Mouse (Mus musculus): ENCODE results near the gene Ttc30a2. TPM values are rescaled to one million over a fixed set of nuclear protein-coding genes. Genes with fewer than 3 reads are reported as not detected.
"Not testable (repeated sequence)": the region's sequence is repeated elsewhere in the genome, so short reads cannot be mapped to it uniquely, and the experiment has no call there.

Gene Ttc30a2
- total RNA-seq, 2 experiments from 2014 or later, result 0.35 TPM; not detected in 1

DNA sequence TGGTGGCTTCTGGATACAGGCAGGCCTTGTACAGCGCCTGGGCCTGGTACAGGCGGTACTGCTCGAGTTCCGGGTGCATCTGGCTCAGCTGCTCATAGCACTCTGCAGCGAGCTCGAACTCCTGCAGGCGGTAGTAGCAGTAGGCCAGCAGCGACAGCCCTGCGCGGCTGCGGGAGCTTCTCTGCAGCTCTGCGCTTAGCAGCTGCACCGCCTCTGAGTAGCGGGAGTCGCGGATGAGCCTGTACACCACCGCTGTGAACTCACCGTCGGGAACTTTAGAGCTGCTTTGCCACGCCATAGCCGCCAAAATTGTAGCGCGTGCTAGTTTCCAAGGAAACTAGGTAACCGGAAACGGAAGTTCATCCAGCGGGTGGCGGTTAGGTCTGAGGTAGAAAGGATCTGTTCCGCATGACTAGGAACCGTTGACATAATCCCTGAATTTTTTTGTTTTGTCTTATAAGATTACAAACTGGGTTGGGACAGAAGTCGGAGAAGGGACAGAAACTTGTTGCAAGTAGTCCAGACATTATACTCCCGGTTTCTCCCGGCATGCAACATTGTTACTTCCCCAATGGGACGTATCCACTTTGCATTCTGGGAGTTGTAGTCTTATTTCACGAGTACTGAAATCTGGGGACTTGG, 3.6 kb upstream of the Ttc30a2 start, which contains the start of gene Ttc30a1:
Gene Ttc30a1 (minus strand): TSS at position 528 of the 642 bp plus-strand sequence.
- peak; percentile 77 to 88 for DNase-seq (ENCODE audit: low spot score in 2 of 2)

DNA sequence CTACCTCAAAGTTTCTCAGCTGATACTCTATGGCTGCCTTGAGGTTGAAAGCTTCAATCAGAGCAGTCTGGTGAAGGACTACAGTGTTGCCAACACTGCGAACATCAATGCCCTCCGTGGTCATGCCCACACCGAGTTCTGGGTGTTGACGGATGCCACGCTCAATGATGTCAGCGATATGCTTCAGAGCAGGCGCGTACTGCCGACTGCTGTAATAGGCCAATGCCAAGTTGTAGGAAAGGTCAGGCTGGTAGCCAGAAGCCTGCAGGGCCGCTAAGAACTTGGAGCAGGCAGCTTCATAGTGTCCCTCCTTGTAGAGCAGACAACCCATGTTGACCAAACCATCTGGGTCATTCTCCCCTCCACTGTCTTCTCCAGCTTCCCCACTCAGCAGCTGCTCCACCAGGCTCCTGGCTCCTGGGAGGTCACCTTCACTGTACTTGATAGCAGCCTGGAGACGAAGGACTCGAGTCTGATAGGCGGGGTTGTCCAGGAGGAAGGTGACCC, 3.0 kb upstream of the Ttc30a2 start:
- not testable (repeated sequence) for DNase-seq (ENCODE audit: low spot score in 2 of 2)

DNA sequence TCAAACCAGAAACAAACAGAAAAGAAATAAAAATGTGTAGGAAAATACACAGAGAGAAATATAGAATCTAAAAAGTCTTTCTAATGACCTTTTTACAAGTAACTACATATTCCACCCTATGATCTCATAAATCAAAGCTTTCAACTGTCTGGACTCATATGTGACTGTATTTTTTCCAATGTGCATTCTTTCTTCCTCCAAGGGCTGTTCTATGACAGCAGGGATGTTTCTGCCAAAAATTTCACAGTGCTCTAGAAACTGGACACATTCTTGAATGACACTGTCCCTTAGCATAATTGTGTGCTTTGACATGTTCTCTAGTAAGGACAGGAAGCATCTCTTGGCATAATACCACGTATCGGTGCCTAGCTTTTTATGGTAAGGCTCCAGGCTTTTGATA, 1.9 kb downstream of the Ttc30a2 start:
- DNase-seq (ENCODE audit: low spot score in 2 of 2), result not testable (repeated sequence)

DNA sequence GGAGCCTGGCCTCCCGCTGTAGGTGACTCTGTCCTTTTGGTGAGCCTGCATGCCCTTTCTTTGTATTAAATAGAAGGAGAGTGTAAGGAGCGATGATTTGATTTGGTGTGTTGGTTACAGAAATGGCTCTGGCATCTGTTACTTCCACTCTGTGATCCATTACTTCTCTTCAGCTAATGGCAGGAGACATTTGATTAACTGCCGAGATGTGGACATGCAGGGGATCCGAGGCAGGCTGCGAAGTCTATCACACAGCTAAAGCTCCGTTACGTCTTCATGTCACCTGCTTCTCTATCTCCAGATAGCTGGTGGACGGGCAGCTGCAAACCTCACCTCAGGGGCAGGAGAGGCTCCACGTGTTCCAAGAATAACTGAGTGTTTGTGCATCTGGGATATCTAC, 3.8 kb downstream of the Ttc30a2 start:
- DNase-seq (ENCODE audit: low spot score in 2 of 2), result no peak

DNA sequence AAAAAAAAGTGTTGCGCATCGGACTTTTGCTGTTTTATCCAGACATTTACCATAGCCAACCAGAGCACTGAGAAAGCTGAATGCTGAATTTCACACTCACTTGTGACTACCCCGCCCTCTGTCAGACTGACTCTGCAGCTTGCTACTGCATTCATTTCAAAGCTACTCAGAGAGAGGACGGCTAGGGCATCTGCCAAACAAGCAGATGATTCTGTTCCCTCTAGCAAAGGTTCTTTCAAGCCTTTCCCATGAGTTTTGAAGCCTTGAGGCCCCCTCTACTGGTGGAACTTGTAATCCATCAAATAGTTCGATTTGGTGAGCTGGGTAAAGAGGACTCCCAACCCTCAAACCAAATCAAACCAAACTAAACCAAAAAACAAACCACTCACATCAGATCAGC, 13.0 kb downstream of the Ttc30a2 start:
- peak; percentile 77 to 90 for DNase-seq (ENCODE audit: low spot score in 2 of 2)

DNA sequence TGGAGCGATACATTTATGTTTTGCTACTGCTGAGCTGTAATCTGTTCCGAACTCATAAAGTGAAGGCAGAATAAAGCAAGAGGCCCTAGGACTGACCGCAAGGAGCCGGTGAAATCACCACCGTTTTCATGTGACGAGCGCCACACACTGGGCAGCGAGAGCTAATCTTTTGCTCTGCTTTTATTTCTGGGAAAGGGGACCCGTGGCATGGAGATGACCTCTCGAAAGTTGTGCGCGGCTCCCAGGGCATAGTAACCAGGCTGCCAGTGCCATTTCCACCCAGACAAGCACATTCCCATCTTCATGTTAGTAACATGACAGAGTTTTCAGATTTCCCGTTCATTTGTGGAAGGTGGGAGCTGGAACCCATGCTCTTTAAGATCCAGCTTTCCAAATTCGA, 13.5 kb downstream of the Ttc30a2 start:
- peak in 1 of 2 experiments; percentile 48 for DNase-seq (ENCODE audit: low spot score in 2 of 2)

DNA sequence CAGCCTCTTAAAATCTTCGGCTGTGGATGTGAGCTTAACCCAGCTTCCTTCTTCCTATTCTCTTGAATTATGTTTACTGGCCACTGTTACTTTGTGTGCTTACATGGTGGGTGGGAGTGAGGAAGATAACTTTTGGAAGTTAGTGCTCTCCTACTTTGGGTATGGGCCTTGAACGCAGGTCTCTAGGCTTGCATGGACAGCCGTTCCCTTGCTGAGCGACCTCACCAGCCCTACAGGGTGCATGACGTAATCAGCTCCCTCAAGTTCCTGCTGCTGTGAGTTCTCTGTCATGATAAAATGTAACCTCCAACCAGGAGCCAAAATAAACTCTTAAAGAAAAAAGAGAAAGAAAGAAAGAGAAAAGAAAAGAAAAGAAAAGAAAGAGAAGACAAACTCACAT, 13.9 kb downstream of the Ttc30a2 start:
- DNase-seq (ENCODE audit: low spot score in 2 of 2), result no peak

DNA sequence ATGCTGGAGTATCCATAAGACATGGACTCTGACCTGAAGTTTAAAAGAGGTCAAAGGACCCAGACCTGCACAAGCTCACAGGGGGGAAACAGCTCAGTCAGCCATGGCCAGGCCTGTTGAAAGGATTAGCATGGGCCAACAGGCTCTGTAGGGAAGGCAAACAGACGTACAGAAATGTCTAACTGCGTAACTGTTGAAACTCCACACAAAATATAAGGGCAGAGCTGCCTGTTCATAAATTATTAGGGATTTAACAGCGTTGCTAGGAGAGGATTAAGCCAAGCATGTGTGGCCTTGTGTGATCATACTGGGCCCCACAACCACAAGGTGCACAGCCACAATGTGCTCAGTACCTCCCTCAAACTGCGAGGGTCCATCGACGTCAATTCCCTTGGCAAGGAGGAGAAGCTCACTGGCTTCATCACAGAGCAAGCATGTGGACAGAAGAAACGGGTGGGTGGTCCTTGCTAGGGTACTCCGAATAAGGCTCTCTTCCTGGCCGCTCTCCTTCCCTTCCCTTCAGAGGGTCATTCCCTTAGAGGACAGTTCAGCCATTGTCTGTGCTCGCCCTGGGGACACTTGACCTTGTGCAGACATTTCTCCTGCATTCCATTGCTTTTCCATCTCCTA, 14.6 kb downstream of the Ttc30a2 start:
- no peak for DNase-seq (ENCODE audit: low spot score in 2 of 2)

DNA sequence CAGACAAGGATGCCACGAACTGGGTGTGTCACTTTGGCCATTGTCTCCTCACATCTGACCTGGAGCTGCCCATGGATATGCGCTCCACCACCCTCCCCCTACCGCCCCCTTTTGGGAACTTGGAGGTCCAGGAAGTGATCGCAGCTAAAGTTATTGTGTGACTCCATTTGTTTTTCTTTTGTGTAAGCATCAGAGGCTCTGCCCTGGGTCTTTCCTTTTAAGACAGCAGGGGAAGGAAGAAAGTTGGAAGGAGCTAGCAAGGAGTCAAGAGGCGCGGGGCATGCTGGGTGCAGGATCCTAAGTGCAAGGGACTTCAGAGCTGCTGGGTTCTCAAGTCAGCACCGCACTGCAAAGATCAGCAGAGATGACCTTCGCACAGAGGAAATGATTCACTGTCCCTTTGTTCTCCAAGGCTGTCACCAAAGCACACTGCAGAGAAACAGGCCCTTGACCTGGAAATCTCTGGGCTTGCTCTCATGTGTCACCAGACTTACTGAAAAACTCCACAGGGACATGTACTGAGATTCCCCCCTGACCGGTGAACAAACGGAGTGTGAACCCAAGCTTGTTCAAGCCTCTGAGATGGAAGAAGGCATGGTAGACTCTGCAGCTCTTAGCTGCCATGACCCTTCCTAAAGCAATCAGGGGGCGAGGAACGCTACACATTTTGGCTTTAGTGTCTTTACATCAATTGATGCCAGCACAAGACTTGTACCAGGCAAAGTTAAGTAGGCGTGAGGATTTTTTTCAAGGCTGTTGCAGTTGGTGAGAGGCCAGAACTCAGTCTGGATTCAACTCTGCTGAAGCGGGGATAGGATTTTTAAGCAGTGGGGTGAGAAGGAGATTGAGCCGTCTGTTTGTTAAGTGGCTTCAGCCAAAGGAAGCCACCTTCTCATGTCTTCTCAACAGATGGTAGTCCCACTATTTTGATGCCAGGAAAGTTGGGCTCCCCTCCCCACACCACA, 17.3 kb downstream of the Ttc30a2 start:
- peak; percentile 22 to 28 for DNase-seq (ENCODE audit: low spot score in 2 of 2)

DNA sequence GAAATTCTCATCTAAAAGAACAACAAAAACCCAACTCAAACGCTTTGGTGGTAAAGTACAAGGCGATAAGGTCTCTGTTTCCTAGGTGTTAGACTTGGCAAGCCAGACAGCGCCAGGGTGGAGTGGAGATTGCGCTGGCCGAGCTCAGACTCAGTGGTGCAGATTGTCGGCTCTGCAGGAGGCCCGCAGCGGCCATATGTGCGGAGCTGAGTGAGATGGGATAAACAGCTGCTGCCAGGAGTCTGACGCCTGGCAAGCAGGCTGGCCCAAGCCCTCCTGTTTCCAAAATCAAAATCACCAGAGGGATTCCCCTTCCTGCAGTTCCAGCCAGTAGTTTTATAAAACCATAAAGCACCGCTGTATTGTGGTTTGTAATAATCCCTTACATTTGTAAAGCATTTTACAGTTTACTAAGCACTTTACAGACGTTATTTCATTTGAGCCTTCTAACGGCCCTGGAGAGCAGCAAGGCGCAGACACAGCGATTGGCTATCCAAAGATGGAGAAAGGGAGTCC, 18.1 kb downstream of the Ttc30a2 start:
- DNase-seq (ENCODE audit: low spot score in 2 of 2), result peak in 1 of 2 experiments; percentile 14

DNA sequence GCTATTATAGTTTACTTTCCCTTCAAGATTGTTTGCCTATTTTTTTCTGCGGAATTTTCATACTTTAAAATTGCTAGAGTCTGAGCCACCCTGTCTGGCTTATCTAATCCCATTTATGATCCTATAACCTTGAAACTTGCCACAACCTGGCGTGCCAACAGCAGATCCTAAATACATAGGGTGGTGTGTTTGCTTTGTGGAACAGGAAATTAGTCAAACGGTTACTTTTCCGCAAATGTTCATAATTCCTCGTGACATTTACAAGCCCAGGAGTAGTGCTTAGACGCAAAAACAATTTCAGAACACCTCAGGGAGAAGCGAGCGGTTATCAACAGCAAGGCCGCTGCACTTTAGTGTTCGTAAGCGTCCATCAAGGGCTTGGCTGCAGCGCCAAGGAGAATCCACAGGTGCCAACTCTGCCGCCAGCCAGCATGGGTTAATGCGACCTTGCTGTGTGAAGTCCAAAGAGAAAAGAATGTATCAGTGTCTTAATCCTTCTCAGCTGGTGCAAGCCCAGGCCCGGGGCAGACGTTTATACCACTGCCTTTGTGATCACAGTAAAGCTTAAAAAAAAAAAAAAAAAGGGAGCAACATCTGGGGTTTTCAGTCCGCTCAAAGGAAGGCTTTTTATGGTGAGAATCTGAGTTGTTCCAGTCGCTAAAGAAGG, 18.7 kb downstream of the Ttc30a2 start:
- DNase-seq (ENCODE audit: low spot score in 2 of 2), result no peak

DNA sequence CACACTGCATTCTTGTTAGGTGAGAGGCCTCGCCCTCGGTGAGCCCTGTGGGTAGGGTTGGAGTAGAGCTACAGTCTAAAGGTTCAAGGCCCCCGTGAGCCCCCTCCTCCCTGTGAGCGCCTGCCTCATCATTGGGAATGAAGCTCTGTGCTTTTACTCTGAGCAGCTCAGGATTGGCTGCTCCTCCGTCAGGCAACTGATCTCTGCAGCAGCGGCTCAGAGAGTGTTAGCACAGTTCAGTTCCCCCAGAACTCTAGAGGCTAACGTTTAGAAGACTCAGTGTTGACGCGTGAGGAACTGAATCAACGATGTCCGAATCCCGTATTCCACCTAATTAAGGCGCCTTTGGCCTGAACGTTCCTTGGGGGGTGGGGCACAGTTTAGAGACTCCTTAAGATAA, 22.3 kb downstream of the Ttc30a2 start:
- DNase-seq (ENCODE audit: low spot score in 2 of 2), result no peak

DNA sequence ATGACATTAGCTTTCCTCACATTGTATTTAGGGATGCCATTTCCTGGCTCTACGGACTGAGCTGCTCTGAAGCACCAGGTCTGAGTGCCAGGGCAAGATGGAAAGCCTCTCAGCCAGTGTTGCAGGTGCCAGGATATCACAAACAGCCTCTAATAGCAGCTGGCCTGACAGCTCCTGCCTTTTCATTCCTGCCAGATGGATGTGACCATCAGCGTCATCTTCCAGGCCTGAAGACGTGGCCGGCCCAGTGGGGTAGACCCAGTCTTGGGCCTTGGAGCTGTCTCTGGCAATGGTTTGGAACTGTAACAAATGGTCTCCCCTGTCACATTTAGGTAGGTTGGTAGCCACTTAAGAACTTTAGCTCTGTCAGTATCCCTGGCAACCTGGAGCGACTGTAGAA, 24.6 kb downstream of the Ttc30a2 start:
- DNase-seq (ENCODE audit: low spot score in 2 of 2), result no peak

DNA sequence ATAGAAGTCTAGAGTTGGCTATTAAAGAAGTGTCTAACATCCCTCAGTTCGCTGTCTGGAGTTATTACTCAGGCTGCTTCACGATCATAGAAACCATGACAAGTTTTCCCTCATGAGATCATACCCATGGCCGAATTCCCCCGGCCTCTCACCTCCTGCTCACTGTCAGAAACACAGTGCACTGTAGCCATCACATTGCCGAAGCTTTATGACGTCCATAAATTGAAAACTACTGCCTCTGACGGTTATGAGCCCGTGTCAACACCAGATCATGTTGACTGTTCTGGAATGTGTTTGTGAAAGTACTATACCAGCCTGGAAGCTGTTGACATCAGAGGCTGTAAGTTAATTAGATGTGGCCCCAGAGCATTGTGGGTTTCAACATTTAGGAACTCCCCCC, 27.3 kb downstream of the Ttc30a2 start:
- no peak for DNase-seq (ENCODE audit: low spot score in 2 of 2)

DNA sequence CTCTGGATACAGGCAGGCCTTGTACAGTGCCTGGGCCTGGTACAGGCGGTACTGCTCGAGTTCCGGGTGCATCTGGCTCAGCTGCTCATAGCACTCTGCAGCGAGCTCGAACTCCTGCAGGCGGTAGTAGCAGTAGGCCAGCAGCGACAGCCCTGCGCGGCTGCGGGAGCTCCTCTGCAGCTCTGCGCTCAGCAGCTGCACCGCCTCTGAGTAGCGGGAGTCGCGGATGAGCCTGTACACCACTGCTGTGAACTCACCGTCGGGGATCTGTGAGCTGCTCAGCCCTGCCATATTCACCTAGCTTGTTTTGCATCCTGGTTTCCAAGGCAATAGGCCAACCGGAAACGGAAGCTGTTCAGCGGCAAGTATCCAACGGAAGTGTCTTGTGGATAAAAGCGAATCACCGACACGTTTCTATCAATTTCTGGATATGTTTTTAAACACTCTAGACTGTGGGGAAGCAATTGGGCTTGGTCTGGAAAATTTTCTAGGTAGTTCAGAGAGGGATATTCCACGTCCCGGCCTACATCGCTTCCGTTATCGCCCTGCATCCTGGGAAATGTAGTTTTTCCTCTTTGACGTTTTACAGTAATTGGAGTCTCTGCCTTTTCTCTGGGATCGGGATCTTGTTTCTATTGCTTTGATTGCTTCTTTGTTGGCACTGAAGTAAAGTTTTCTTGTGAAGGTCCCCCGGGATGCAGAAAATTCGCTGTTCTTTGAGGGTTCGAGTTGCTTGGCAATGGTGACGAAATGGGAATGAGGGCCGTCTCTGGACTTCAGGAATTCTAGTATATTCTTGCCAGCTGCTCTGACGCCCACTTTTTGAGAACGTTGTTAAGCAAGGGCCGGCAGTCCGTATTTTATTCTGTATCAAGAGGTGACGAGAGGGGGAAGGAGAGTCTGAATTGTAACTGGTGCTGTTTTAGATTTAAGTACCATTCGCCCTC, 39.6 kb downstream of the Ttc30a2 start, which contains the start of gene Ttc30b:
Gene Ttc30b (minus strand): TSS at position 469 of the 947 bp plus-strand sequence.
- DNase-seq (ENCODE audit: low spot score in 2 of 2), result peak; percentile 69 to 86

DNA sequence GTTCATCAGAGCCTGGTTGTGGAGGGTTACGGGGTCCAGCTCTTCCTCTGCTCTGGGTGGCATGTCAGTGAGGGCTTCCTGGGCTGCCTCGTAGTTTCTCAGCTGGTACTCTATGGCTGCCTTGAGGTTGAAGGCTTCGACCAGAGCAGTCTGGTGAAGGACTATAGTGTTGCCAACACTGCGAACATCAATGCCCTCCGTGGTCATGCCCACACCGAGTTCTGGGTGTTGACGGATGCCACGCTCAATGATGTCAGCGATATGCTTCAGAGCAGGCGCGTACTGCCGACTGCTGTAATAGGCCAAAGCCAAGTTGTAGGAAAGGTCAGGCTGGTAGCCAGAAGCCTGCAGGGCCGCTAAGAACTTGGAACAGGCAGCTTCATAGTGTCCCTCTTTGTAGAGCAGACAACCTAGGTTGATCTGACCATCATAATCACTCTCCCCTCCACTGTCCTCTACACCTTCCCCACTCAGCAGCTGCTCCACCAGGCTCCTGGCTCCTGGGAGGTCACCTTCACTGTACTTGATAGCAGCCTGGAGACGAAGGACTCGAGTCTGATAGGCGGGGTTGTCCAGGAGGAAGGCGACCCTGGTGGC, 40.4 kb downstream of the Ttc30a2 start:
- DNase-seq (ENCODE audit: low spot score in 2 of 2), result not testable (repeated sequence)

DNA sequence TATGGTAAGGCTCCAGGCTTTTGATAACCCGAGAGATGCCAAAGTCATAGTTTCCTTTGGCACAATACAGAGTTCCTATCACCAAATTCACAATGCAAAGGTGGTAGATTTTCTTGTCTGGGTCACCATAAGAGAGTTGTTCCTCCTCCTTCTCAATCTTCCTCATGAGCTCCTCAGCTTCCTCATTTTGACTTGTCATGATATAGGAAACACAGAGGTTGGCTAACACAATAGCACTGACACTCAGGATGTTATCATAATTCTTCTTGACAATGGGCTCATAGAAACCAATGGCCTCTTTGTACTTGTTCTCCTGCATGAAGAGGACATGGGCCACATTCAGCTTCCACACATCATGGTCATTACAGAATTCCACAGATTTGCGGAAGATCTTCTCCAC, 41.3 kb downstream of the Ttc30a2 start:
- not testable (repeated sequence) for DNase-seq (ENCODE audit: low spot score in 2 of 2)

DNA sequence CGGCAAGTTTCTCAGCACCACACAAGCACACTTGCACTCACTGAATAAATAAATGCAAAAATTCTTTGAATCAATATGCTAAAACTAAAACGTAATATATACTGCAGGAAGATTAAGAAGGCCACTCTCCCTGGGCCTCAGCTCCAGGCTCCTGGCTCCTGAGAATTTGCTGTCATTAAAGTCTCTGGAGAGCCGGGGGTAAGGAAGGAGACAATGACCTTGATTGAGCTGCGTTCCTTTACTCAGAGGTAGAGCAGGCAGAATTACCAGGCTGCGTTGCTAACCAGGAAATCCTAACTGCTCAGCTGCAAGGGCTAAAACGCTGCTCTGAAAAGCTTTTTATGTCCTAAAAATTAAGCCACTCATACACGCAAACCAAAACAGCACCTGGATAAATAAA, 44.4 kb downstream of the Ttc30a2 start:
- DNase-seq (ENCODE audit: low spot score in 2 of 2), result no peak

DNA sequence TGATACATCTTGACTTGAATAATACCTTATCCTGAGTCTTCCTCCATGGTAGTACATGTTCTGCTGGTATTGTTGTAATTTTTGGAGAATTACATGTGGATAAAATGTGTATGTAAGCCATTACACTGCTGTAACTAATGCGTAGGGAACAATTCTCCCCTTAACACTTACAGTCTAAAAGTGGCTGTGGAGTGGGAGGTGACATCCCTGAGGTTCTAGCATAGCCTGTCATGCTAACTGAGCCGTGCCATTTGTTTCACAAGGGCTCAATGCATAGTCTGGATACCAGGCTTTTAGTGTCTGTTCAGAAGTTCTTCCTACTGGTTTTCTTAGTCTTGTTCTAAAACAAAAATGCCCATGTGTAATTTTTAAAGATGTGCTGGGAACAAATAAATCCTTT, 47.0 kb downstream of the Ttc30a2 start:
- no peak for DNase-seq (ENCODE audit: low spot score in 2 of 2)
